Mouse (Mus musculus) megakaryocyte, embryonic 14.5 days (primary cell): Measurements from ENCODE around the gene Cachd1.

Experiments
- FLI1 ChIP-seq: IDR thresholded peaks from 2 replicates; pipeline ENCODE4 v1.6.1; 2012; ENCODE audit warnings: low read length, inconsistent platforms, mixed read lengths
- GATA1 ChIP-seq: IDR thresholded peaks from 3 replicates; pipeline ENCODE4 v1.6.1; 2012; ENCODE audit warnings: mixed read lengths, low read length, inconsistent platforms, borderline replicate concordance

DNA sequence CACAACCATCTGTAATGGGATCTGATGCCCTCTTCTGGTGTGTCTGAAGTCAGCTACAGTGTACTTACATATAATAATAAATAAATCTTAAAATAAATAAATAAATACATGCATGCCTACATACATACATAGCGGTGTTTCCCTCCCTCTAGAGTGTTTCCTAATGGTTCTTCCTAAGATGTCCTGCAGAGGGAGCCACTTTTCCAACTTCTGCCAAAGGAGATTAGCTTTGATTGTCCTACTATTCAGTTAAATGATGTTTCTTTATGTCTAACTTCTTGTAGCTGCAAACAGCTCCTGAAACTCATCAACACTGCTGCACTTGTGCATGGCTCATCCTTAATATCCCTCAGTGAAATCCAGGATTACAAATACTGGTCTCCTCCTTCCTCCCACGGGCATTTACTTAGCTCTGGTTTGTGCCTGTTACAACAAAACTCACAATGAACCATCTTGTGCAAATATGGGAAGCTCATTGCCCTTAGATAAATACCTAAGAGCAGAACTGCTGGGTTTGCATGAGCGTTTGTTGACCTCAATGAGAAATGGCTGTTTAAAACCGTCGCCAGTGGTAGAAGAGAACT lies 47.5 kb upstream of the Cachd1 start:
- TF ChIP-seq GATA1: no peak
- no peak for TF ChIP-seq FLI1
